In the genomic region with DNA sequence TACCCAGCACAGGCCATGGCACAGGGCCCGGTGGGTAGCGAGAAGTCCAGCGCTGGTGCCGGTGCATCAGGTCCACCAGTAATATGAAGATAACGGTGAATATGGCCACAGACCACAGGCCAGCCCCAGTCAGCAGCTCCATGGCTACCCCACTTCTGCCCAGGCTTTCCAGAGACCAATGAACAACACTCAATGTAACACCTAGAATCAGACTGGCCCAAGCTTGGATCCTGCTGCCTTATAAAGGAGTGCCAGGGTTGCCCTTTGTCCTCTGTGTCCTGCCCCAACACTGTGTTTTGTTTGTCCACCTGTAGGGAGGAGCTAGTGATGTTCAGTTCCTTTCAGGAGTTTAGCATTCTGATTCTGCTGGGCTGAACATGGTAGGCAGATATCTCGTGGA, we compare ENCODE assay signal across 26 mouse cellular contexts. TPM values are rescaled to one million over a fixed set of nuclear protein-coding genes. Genes with fewer than 3 reads are reported as not detected.
DNase-seq lines count a peak whose midpoint lies in the region; ATAC-seq and TF ChIP-seq lines count a peak whose summit lies in the region.
"Had no signal": no experiment of that assay in that cellular context is flagged by ENCODE, and none has a peak within 500 bp of the region (broad histone marks: within the 10 kb centered on the region; RNA-seq: fewer than 3 reads in every experiment).

A gene (minus strand): TSS at position 215 of the 400 bp plus-strand sequence.

- no peak within 1 kb of the TSS for H3K4me2 ChIP-seq in intestine, postnatal 0 days (replicated peaks; ENCODE audit: low read depth)
- no peak within 1 kb of the TSS for H3K4me2 ChIP-seq in intestine, embryonic 15.5 days (replicated peaks)
- peak within 1 kb of the TSS; percentile 41 for H3K4me2 ChIP-seq in liver, embryonic 13.5 days
- peak within 1 kb of the TSS; percentile 60 for H3K4me2 ChIP-seq in liver, postnatal 0 days (ENCODE audit: low read depth, low read length)
- H3K4me2 ChIP-seq in hindbrain, embryonic 16.5 days (ENCODE audit: low read length), result no peak within 1 kb of the TSS
- H3K4me2 ChIP-seq: embryonic facial prominence, embryonic 13.5 days; forebrain, embryonic 12.5 days; heart, embryonic 11.5 days; heart, embryonic 15.5 days; hindbrain, embryonic 14.5 days had no signal

- H3K4me1 ChIP-seq in intestine, postnatal 0 days (replicated peaks; ENCODE audit: control insufficient read depth, insufficient read depth, low read length), result no peaks in the 10 kb centered on the region
- no peaks in the 10 kb centered on the region for H3K4me1 ChIP-seq in intestine, embryonic 15.5 days (replicated peaks)
- no peaks in the 10 kb centered on the region for H3K4me1 ChIP-seq in liver, embryonic 13.5 days (replicated peaks)
- no peaks in the 10 kb centered on the region; the same call in 1 of the 2 replicates for H3K4me1 ChIP-seq in liver, postnatal 0 days (ENCODE audit: insufficient read depth)
- H3K4me1 ChIP-seq in hindbrain, embryonic 16.5 days (ENCODE audit: control insufficient read depth, insufficient read depth, low read depth, low read length), result no peaks in the 10 kb centered on the region
- H3K4me1 ChIP-seq: embryonic facial prominence, embryonic 13.5 days; forebrain, embryonic 12.5 days; heart, embryonic 15.5 days; hindbrain, embryonic 10.5 days had no signal

- H3K9ac ChIP-seq in intestine, postnatal 0 days (ENCODE audit: low read depth, low read length), result no peak within 1 kb of the TSS
- no peak within 1 kb of the TSS for H3K9ac ChIP-seq in intestine, embryonic 15.5 days
- no peak within 1 kb of the TSS for H3K9ac ChIP-seq in liver, embryonic 13.5 days
- peak within 1 kb of the TSS; percentile 67 for H3K9ac ChIP-seq in liver, postnatal 0 days (replicated peaks)
- H3K9ac ChIP-seq in hindbrain, embryonic 16.5 days (ENCODE audit: low read depth, low read length), result no peak within 1 kb of the TSS
- H3K9ac ChIP-seq: embryonic facial prominence, embryonic 13.5 days; forebrain, embryonic 12.5 days; heart, embryonic 15.5 days; hindbrain, embryonic 14.5 days had no signal

- TF ChIP-seq EP300 in liver, postnatal 0 days (IDR thresholded peaks at IDR 0.05; ENCODE audit: low read depth), result no peak

- ATAC-seq in intestine, postnatal 0 days, result 0 out of 2 replicates have a peak, but pooled peaks have one; percentile 19
- ATAC-seq in intestine, embryonic 15.5 days, result no peak
- peak; percentile 58; the same call in 1 of the 2 replicates for ATAC-seq in liver, embryonic 13.5 days (ENCODE audit: low read depth)
- peak; percentile 93 for ATAC-seq in liver, postnatal 0 days
- no peak for ATAC-seq in hindbrain, embryonic 16.5 days
- no peak for ATAC-seq in granulocyte monocyte progenitor cell, adult 5-6 weeks (replicated peaks; ENCODE audit: poor library complexity, severe bottlenecking)
- ATAC-seq: activated CD4-positive, CD25-positive, alpha-beta regulatory T cell, adult 4 months; CD4-positive, CD25-positive, alpha-beta regulatory T cell, adult 4 months; forebrain, embryonic 16.5 days had no signal

- H3K27ac ChIP-seq in intestine, postnatal 0 days (ENCODE audit: low read depth, low read length), result no peak within 1 kb of the TSS
- H3K27ac ChIP-seq in intestine, embryonic 15.5 days, result no peak within 1 kb of the TSS
- no peak within 1 kb of the TSS for H3K27ac ChIP-seq in liver, embryonic 13.5 days
- H3K27ac ChIP-seq in liver, postnatal 0 days (ENCODE audit: low read depth), result peak within 1 kb of the TSS; percentile 69
- no peak within 1 kb of the TSS for H3K27ac ChIP-seq in hindbrain, embryonic 16.5 days (ENCODE audit: low read depth, low read length)
- H3K27ac ChIP-seq: embryonic facial prominence, embryonic 13.5 days; forebrain, embryonic 12.5 days; heart, embryonic 15.5 days; hindbrain, embryonic 10.5 days; hindbrain, embryonic 14.5 days had no signal

- H3K9me3 ChIP-seq in intestine, postnatal 0 days (ENCODE audit: control insufficient read depth), result no peaks in the 10 kb centered on the region
- no peaks in the 10 kb centered on the region for H3K9me3 ChIP-seq in intestine, embryonic 15.5 days
- no peaks in the 10 kb centered on the region for H3K9me3 ChIP-seq in liver, embryonic 13.5 days (replicated peaks)
- no peaks in the 10 kb centered on the region for H3K9me3 ChIP-seq in liver, postnatal 0 days (ENCODE audit: low read length)
- no peaks in the 10 kb centered on the region for H3K9me3 ChIP-seq in hindbrain, embryonic 16.5 days (ENCODE audit: control insufficient read depth, low read length)
- H3K9me3 ChIP-seq: embryonic facial prominence, embryonic 13.5 days; forebrain, embryonic 12.5 days; heart, embryonic 15.5 days; hindbrain, embryonic 10.5 days had no signal

- H3K4me3 ChIP-seq in intestine, postnatal 0 days (ENCODE audit: low read depth, low read length), result no peak within 1 kb of the TSS
- no peak within 1 kb of the TSS for H3K4me3 ChIP-seq in intestine, embryonic 15.5 days (replicated peaks)
- peak within 1 kb of the TSS; percentile 21; the same call in 1 of the 2 replicates for H3K4me3 ChIP-seq in liver, embryonic 13.5 days (replicated peaks)
- peak within 1 kb of the TSS; percentile 50 for H3K4me3 ChIP-seq in liver, postnatal 0 days (ENCODE audit: low read depth, low read length)
- H3K4me3 ChIP-seq in hindbrain, embryonic 16.5 days (ENCODE audit: low read length), result no peak within 1 kb of the TSS
- H3K4me3 ChIP-seq: embryonic facial prominence, embryonic 13.5 days; forebrain, embryonic 12.5 days; heart, embryonic 15.5 days; hindbrain, embryonic 10.5 days had no signal

- no peak for TF ChIP-seq CTCF in intestine, postnatal 0 days (IDR thresholded peaks at IDR 0.05; ENCODE audit: low read depth)
- 0 out of 2 replicates have a peak, but pooled peaks have one; percentile 12 for TF ChIP-seq CTCF in liver, postnatal 0 days (IDR thresholded peaks at IDR 0.05; ENCODE audit: low read depth)

- no peaks in the 10 kb centered on the region for H3K36me3 ChIP-seq in intestine, postnatal 0 days (ENCODE audit: control insufficient read depth, insufficient read depth)
- no peaks in the 10 kb centered on the region for H3K36me3 ChIP-seq in intestine, embryonic 15.5 days
- H3K36me3 ChIP-seq in liver, embryonic 13.5 days, result no peaks in the 10 kb centered on the region
- no peaks in the 10 kb centered on the region for H3K36me3 ChIP-seq in liver, postnatal 0 days (replicated peaks; ENCODE audit: insufficient read depth, low read length)
- H3K36me3 ChIP-seq in hindbrain, embryonic 16.5 days (ENCODE audit: control insufficient read depth, insufficient read depth, low read length), result no peaks in the 10 kb centered on the region
- H3K36me3 ChIP-seq: embryonic facial prominence, embryonic 13.5 days; forebrain, embryonic 12.5 days; heart, embryonic 15.5 days; hindbrain, embryonic 10.5 days had no signal

- no peaks in the 10 kb centered on the region for H3K27me3 ChIP-seq in intestine, postnatal 0 days (replicated peaks; ENCODE audit: control insufficient read depth, insufficient read depth, low read length)
- no peaks in the 10 kb centered on the region for H3K27me3 ChIP-seq in intestine, embryonic 15.5 days (replicated peaks)
- H3K27me3 ChIP-seq in liver, embryonic 13.5 days, result no peaks in the 10 kb centered on the region
- H3K27me3 ChIP-seq in liver, postnatal 0 days (ENCODE audit: insufficient read depth, low read length), result no peaks in the 10 kb centered on the region
- no peaks in the 10 kb centered on the region for H3K27me3 ChIP-seq in hindbrain, embryonic 16.5 days (replicated peaks; ENCODE audit: control insufficient read depth, insufficient read depth, low read length)
- H3K27me3 ChIP-seq: embryonic facial prominence, embryonic 13.5 days; forebrain, embryonic 12.5 days; heart, embryonic 15.5 days had no signal

- no peak for DNase-seq in adrenal gland, postnatal 10 days
- no peak for DNase-seq in adrenal gland, postnatal 36 days
- no peak for DNase-seq in liver, embryonic 13.5 days
- DNase-seq in liver, postnatal 0 days, result peak; percentile 71
- DNase-seq: B cell, adult 2 months; cerebellum, adult 18-20 months; cerebellum, adult 9-11 months; cerebellum, postnatal 36 days; gastrocnemius, postnatal 14 days; heart, postnatal 14 days had no signal

- whole genome bisulfite sequencing in intestine, postnatal 0 days, result 92% methylated on average over 6 of the region's 6 CpGs
- 94% methylated on average over 6 of the region's 6 CpGs for WGBS in intestine, embryonic 15.5 days
- WGBS in liver, embryonic 13.5 days (ENCODE audit: insufficient replicate concordance), result 75% methylated on average over 6 of the region's 6 CpGs
- 81% methylated on average over 6 of the region's 6 CpGs for WGBS in liver, postnatal 0 days (ENCODE audit: insufficient replicate concordance)
- 98% methylated on average over 6 of the region's 6 CpGs for WGBS in hindbrain, embryonic 16.5 days

RNA-seq across cellular contexts. Expression of the gene that starts here (rescaled TPM):
- 10 to 100 TPM; 28.6 to 68.7 TPM for total RNA-seq in adrenal gland, postnatal 10 days (2021)
- total RNA-seq in adrenal gland, postnatal 36 days (2021), result under 1 TPM in 1 of 2 experiments, not detected in 1; 0.83 TPM
- 0.25 and 0.39 TPM in 2 replicates for polyA plus RNA-seq in intestine, postnatal 0 days (2015; fragmentation: Nextera tagmentation; extraction: Ambion mirVana)
- polyA plus RNA-seq in intestine, embryonic 15.5 days (2015; fragmentation: Nextera tagmentation; extraction: Ambion mirVana), result 0.83 and 1.0 TPM in 2 replicates
- 18.9 and 19.6 TPM in 2 replicates for polyA plus RNA-seq in liver, embryonic 13.5 days (2015; fragmentation: Nextera tagmentation; extraction: Ambion mirVana)
- 384 and 387 TPM in 2 replicates for polyA plus RNA-seq in liver, postnatal 0 days (2015; fragmentation: Nextera tagmentation; extraction: Ambion mirVana)
- not detected in 2 replicates for polyA plus RNA-seq in hindbrain, embryonic 16.5 days (2015; fragmentation: Nextera tagmentation; extraction: Ambion mirVana)
- not detected in 2 replicates for total RNA-seq in granulocyte monocyte progenitor cell, adult 5-6 weeks (2014; fragmentation: Nextera tagmentation)
- total RNA-seq in granulocyte monocyte progenitor cell, adult 5-6 weeks (2017), result not detected in 2 replicates
- total RNA-seq: adrenal gland, adult 18-20 months; gastrocnemius, postnatal 14 days; MEL had no signal
- polyA plus RNA-seq: activated CD4-positive, CD25-positive, alpha-beta regulatory T cell, adult 4 months; CD4-positive, CD25-positive, alpha-beta regulatory T cell, adult 4 months; embryonic facial prominence, embryonic 13.5 days; forebrain, embryonic 12.5 days; forebrain, embryonic 16.5 days; frontal cortex, adult 2 months; heart, embryonic 15.5 days; hindbrain, embryonic 10.5 days; hindbrain, embryonic 14.5 days had no signal

Comparison
In these comparisons a context has a peak if more than half of its experiments do, and no peak if none do; other contexts are left out.
1. RNA of the gene that starts here (total RNA-seq): 28.6 to 68.7 TPM in adrenal gland, postnatal 10 days; 0.83 TPM in adrenal gland, postnatal 36 days and not detected in granulocyte monocyte progenitor cell, adult 5-6 weeks; every median in the first group is over 10 times any median in the second.
2. RNA of the gene that starts here (polyA plus RNA-seq): 384 to 387 TPM in liver, postnatal 0 days; 18.9 to 19.6 TPM in liver, embryonic 13.5 days, 0.83 to 1.0 TPM in intestine, embryonic 15.5 days, 0.25 to 0.39 TPM in intestine, postnatal 0 days and not detected in hindbrain, embryonic 16.5 days; every median in the first group is over 10 times any median in the second.
3. Peak in ATAC-seq in intestine, postnatal 0 days; RNA of the gene not detected or under 1 TPM.
4. ATAC-seq: peak in liver, embryonic 13.5 days (single experiment) and liver, postnatal 0 days (single experiment); none in intestine, embryonic 15.5 days (single experiment), hindbrain, embryonic 16.5 days (single experiment) and granulocyte monocyte progenitor cell, adult 5-6 weeks (single experiment).
5. H3K4me2 ChIP-seq: peak in liver, embryonic 13.5 days (single experiment) and liver, postnatal 0 days (single experiment); none in intestine, postnatal 0 days (single experiment), intestine, embryonic 15.5 days (single experiment) and hindbrain, embryonic 16.5 days (single experiment).
6. H3K4me3 ChIP-seq: peak in liver, embryonic 13.5 days (single experiment) and liver, postnatal 0 days (single experiment); none in intestine, postnatal 0 days (single experiment), intestine, embryonic 15.5 days (single experiment) and hindbrain, embryonic 16.5 days (single experiment).